Mouse (Mus musculus): Measurements from ENCODE around the gene Treh.

- TF ChIP-seq CTCF (IDR thresholded peaks at IDR 0.05; ENCODE audit: low read depth, low read length) (peak; percentile 51; the same call in 1 of the 2 replicates), POLR2A (IDR thresholded peaks at IDR 0.05; ENCODE audit: borderline replicate concordance, low read depth, low read length) (no peak)
Observed at GRCm38 (mm10) chr9:44655098-44656066, 17.7 kb upstream of the Treh start.
